Mouse (Mus musculus): ENCODE data around the gene Icam5. TPM values are rescaled to one million over a fixed set of nuclear protein-coding genes. Genes with fewer than 3 reads are reported as not detected.
"Not testable (repeated sequence)": the region's sequence is repeated elsewhere in the genome, so short reads cannot be mapped to it uniquely, and the experiment has no call there.

Gene Icam5
- polyA plus RNA-seq, 1 experiment from 2014 or later = not detected

- no peak for ATAC-seq (ENCODE audit: insufficient number of reproducible peaks, insufficient read depth, low FRiP score, low read depth)
- H3K4me3 ChIP-seq (ENCODE audit: low read depth, low read length) = no peak overlapping the region
- H3K27ac ChIP-seq (ENCODE audit: low read length) = no peak overlapping the region
- H3K9me3 ChIP-seq (ENCODE audit: control insufficient read depth, low read depth, low read length) = no peaks in the 10 kb centered on the region
- H3K4me2 ChIP-seq (replicated peaks; ENCODE audit: low read depth, low read length) = no peak overlapping the region
- WGBS = 79% methylated on average over 7 of the region's 7 CpGs
- no peak overlapping the region for H3K9ac ChIP-seq (replicated peaks; ENCODE audit: low read depth, low read length)
- peaks cover 38% of the 10 kb centered on the region for H3K36me3 ChIP-seq (ENCODE audit: control insufficient read depth, insufficient read depth, low read length)
- no peaks in the 10 kb centered on the region for H3K27me3 ChIP-seq (ENCODE audit: control insufficient read depth, insufficient read depth, low read length)
- no peaks in the 10 kb centered on the region for H3K4me1 ChIP-seq (ENCODE audit: control insufficient read depth, insufficient read depth, low read length)
Measured at GRCm38 (mm10) chr9:21008007-21008406, 23.9 kb upstream of the Icam5 start.

- Histone ChIP-seq H3K36me3 (ENCODE audit: control insufficient read depth, insufficient read depth, low read length) (peaks cover 29% of the 10 kb centered on the region), H3K9me3 (ENCODE audit: control insufficient read depth, low read depth, low read length) (no peaks in the 10 kb centered on the region), H3K27me3 (ENCODE audit: control insufficient read depth, insufficient read depth, low read length) (no peaks in the 10 kb centered on the region), H3K4me1 (ENCODE audit: control insufficient read depth, insufficient read depth, low read length) (peaks cover 9% of the 10 kb centered on the region), H3K4me3 (ENCODE audit: low read depth, low read length) (no peak overlapping the region), H3K4me2 (replicated peaks; ENCODE audit: low read depth, low read length) (no peak overlapping the region), H3K9ac (replicated peaks; ENCODE audit: low read depth, low read length) (no peak overlapping the region), H3K27ac (ENCODE audit: low read length) (no peak overlapping the region)
- WGBS = 58% methylated on average over 2 of the region's 2 CpGs
- ATAC-seq (ENCODE audit: insufficient number of reproducible peaks, insufficient read depth, low FRiP score, low read depth) = no peak
Measured at GRCm38 (mm10) chr9:21010362-21010761, 21.5 kb upstream of the Icam5 start.

- H3K27me3 ChIP-seq (ENCODE audit: control insufficient read depth, insufficient read depth, low read length); H3K9ac ChIP-seq (replicated peaks; ENCODE audit: low read depth, low read length); H3K9me3 ChIP-seq (ENCODE audit: control insufficient read depth, low read depth, low read length); H3K4me3 ChIP-seq (ENCODE audit: low read depth, low read length); ATAC-seq (ENCODE audit: insufficient number of reproducible peaks, insufficient read depth, low FRiP score, low read depth); H3K27ac ChIP-seq (ENCODE audit: low read length); H3K4me2 ChIP-seq (replicated peaks; ENCODE audit: low read depth, low read length); H3K4me1 ChIP-seq (ENCODE audit: control insufficient read depth, insufficient read depth, low read length): not testable (repeated sequence)
- peaks cover 24% of the 10 kb centered on the region for H3K36me3 ChIP-seq (ENCODE audit: control insufficient read depth, insufficient read depth, low read length)
- WGBS = 65% methylated on average over 9 of the region's 9 CpGs
Measured at GRCm38 (mm10) chr9:21010939-21011541, 20.8 kb upstream of the Icam5 start.

GRCm38 (mm10) chr9:21011846-21012312 is 20.0 kb upstream of the Icam5 start:
- Histone ChIP-seq H3K36me3 (ENCODE audit: control insufficient read depth, insufficient read depth, low read length) (peaks cover 17% of the 10 kb centered on the region), H3K9ac (replicated peaks; ENCODE audit: low read depth, low read length) (no peak overlapping the region), H3K27ac (ENCODE audit: low read length) (no peak overlapping the region), H3K4me1 (ENCODE audit: control insufficient read depth, insufficient read depth, low read length) (peaks cover 14% of the 10 kb centered on the region), H3K27me3 (ENCODE audit: control insufficient read depth, insufficient read depth, low read length) (peaks cover 7% of the 10 kb centered on the region; the same call in 1 of the 2 replicates), H3K9me3 (ENCODE audit: control insufficient read depth, low read depth, low read length) (no peaks in the 10 kb centered on the region), H3K4me2 (replicated peaks; ENCODE audit: low read depth, low read length) (no peak overlapping the region), H3K4me3 (ENCODE audit: low read depth, low read length) (no peak overlapping the region)
- no peak for ATAC-seq (ENCODE audit: insufficient number of reproducible peaks, insufficient read depth, low FRiP score, low read depth)
- 46% methylated on average over 5 of the region's 5 CpGs for WGBS

- 67% methylated on average over 1 of the region's 1 CpGs for WGBS
- no peak for ATAC-seq (ENCODE audit: insufficient number of reproducible peaks, insufficient read depth, low FRiP score, low read depth)
- H3K4me3 ChIP-seq (ENCODE audit: low read depth, low read length) = no peak overlapping the region
- no peak overlapping the region for H3K9ac ChIP-seq (replicated peaks; ENCODE audit: low read depth, low read length)
- H3K4me2 ChIP-seq (replicated peaks; ENCODE audit: low read depth, low read length) = no peak overlapping the region
- H3K4me1 ChIP-seq (ENCODE audit: control insufficient read depth, insufficient read depth, low read length) = peaks cover 14% of the 10 kb centered on the region
- peaks cover 12% of the 10 kb centered on the region for H3K36me3 ChIP-seq (ENCODE audit: control insufficient read depth, insufficient read depth, low read length)
- H3K27ac ChIP-seq (ENCODE audit: low read length) = no peak overlapping the region
- peaks cover 12% of the 10 kb centered on the region; the same call in 1 of the 2 replicates for H3K27me3 ChIP-seq (ENCODE audit: control insufficient read depth, insufficient read depth, low read length)
- no peaks in the 10 kb centered on the region for H3K9me3 ChIP-seq (ENCODE audit: control insufficient read depth, low read depth, low read length)
Measured at GRCm38 (mm10) chr9:21012368-21012767, 19.5 kb upstream of the Icam5 start.

GRCm38 (mm10) chr9:21014691-21015570 is 16.9 kb upstream of the Icam5 start:
- ATAC-seq (ENCODE audit: insufficient number of reproducible peaks, insufficient read depth, low FRiP score, low read depth) = peak; percentile 53; the same call in 1 of the 2 replicates
- peaks cover 15% of the 10 kb centered on the region; the same call in 1 of the 2 replicates for H3K27me3 ChIP-seq (ENCODE audit: control insufficient read depth, insufficient read depth, low read length)
- no peak overlapping the region for H3K27ac ChIP-seq (ENCODE audit: low read length)
- H3K9ac ChIP-seq (replicated peaks; ENCODE audit: low read depth, low read length) = no peak overlapping the region; the same call in 1 of the 2 replicates
- H3K4me1 ChIP-seq (ENCODE audit: control insufficient read depth, insufficient read depth, low read length) = peaks cover 14% of the 10 kb centered on the region
- no peaks in the 10 kb centered on the region for H3K36me3 ChIP-seq (ENCODE audit: control insufficient read depth, insufficient read depth, low read length)
- no peaks in the 10 kb centered on the region for H3K9me3 ChIP-seq (ENCODE audit: control insufficient read depth, low read depth, low read length)
- H3K4me3 ChIP-seq (ENCODE audit: low read depth, low read length) = peak overlapping the region; percentile 40
- H3K4me2 ChIP-seq (replicated peaks; ENCODE audit: low read depth, low read length) = peak overlapping the region; percentile 59
- 4% methylated on average over 29 of the region's 29 CpGs for WGBS

- no peak within 1 kb of the TSS for H3K27ac ChIP-seq (ENCODE audit: low read length)
- peak within 1 kb of the TSS; percentile 59 for H3K4me2 ChIP-seq (replicated peaks; ENCODE audit: low read depth, low read length)
- peaks cover 15% of the 10 kb centered on the region; the same call in 1 of the 2 replicates for H3K27me3 ChIP-seq (ENCODE audit: control insufficient read depth, insufficient read depth, low read length)
- H3K4me3 ChIP-seq (ENCODE audit: low read depth, low read length) = peak within 1 kb of the TSS; percentile 40
- WGBS = 2% methylated on average over 30 of the region's 30 CpGs
- peak; percentile 43; the same call in 1 of the 2 replicates for ATAC-seq (ENCODE audit: insufficient number of reproducible peaks, insufficient read depth, low FRiP score, low read depth)
- no peaks in the 10 kb centered on the region for H3K9me3 ChIP-seq (ENCODE audit: control insufficient read depth, low read depth, low read length)
- H3K9ac ChIP-seq (replicated peaks; ENCODE audit: low read depth, low read length) = no peak within 1 kb of the TSS; the same call in 1 of the 2 replicates
- H3K4me1 ChIP-seq (ENCODE audit: control insufficient read depth, insufficient read depth, low read length) = peaks cover 14% of the 10 kb centered on the region
- H3K36me3 ChIP-seq (ENCODE audit: control insufficient read depth, insufficient read depth, low read length) = no peaks in the 10 kb centered on the region
Measured at GRCm38 (mm10) chr9:21015571-21016130, 16.2 kb upstream of the Icam5 start, which contains the start of gene Icam1. Icam1 (plus strand) TSS chr9:21015985.
